Mouse (Mus musculus): Measurements from ENCODE around the gene Hmgcr.

DNA sequence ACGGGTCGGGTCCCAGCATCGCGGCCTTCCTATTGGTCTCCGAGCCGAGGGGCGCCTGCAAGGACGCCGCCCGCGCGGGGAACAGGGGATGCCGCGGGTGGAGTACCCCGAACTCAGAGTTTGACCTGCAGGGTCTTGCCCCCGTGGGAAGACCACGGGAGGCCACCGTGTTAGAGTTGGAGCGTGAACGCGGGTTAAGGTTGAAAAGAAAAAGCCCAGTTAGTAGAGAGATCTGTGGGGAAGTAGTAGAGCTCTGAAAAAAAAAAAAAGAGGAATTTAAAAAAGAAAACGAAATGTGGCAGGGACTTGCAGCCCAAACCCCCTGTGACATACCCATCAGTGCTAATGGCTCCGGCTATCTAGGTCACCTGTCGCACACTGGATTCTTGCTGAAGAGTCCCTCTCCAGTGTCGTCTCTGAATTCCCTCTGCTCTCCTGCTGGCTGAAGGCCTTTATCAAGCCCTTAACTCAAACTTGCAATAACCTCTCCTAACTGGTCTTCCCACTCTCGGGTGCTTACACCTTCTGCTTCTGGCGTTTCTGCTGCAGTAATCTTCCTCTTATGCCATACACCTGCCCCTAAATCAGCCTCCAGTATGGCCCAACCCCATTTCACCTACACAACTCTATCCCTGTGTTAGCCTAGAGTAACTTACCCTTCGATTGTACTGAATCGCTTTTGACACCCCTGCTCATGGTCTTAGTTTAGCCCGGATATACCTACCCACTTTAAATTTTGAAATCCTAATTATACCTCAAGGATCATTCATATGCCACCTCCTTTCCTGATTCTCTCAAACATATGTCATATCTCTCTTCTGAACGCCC, 556 bp upstream of the Hmgcr start:
- TF ChIP-seq GATA1 (IDR thresholded peaks at IDR 0.05; ENCODE audit: borderline replicate concordance, low read length) (no peak), FLI1 (IDR thresholded peaks at IDR 0.05; ENCODE audit: low read length) (no peak)

Measured in megakaryocyte, embryonic 14.5 days (primary cell).